Mouse (Mus musculus) Patski (cell line): ENCODE results near the gene Mrvi1. TPM values are rescaled to one million over a fixed set of nuclear protein-coding genes. Genes with fewer than 3 reads are reported as not detected.
A peak's percentile ranks its signal among the peaks of the same experiment; 100 is the strongest.

Source experiments
- ATAC-seq: fragments of 100-300 bp; one replicate; pipeline ENCODE4 v1.8.0; 2021
- CTCF ChIA-PET: fragments of 350-600 bp; sonication (Branson Sonifier 250); formaldehyde crosslinking; loops from one replicate; lab custom pipeline; 2022; ENCODE audit warnings: inconsistent platforms; lab: Charles Lee
- POLR2A ChIA-PET: fragments of 350-600 bp; sonication (Branson Sonifier 250); formaldehyde crosslinking; loops from one replicate; lab custom pipeline; 2022; ENCODE audit warnings: antibody characterized with exemption, inconsistent platforms; lab: Charles Lee
- DNase-seq: peaks from one replicate; pipeline ENCODE4 v3.0.0-alpha.2; 2011; ENCODE audit warnings: low read depth, low spot score
- H3K27me3 ChIP-seq: fragments of 371-371 bp; one replicate; pipeline ENCODE4 v1.5.1; 2021
- CTCF ChIP-seq: fragments of 100-300 bp; IDR thresholded peaks from one replicate; pipeline ENCODE4 v1.5.1; 2021
- in situ Hi-C: fragments of 300-500 bp; cut with MboI; formaldehyde crosslinking; loops from 3 replicates; pipeline ENCODE4 v1.11.1; 2018; ENCODE audit warnings: low pct_unique_long_range_greater_than_20kb, mixed read lengths
- polyA plus RNA-seq: library from polyadenylated mRNA; unstranded; gene quantifications from one replicate; pipeline ENCODE4 v1.2.3, GENCODE M21; 2021

Mrvi1 gene
- polyA plus RNA-seq, result 0.51 TPM

DNA sequence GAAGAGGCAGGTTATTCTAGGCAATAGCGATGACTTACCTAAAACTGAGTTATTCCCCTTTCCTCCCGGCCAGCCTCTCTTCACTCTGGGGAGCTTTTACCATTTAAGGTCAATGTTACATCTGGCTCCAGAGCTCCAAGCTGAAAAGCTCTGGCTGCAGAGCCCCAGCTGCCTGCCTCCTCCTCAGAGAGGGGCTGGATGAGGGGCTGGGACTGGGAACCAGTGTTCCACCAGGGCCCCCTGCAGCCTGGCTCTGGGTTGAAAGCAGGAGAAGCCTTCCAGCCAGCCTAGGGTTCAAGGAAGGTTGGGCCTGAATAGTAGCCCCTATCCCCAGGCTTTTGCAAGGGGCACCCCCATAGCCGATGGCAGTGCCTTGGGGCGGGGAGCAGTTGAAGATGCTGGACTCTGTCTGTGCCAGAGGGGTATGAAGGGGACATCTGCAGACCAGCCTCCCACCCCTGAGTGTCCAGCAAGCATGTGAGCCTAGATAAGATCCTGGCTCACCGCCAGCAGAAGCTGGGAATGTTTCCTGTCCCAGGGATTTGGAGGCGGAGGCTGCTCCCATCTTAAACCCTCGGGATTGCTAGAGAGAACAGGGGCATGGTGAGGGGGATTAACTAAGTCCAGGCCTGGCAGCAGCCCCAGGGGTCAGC lies at the start of gene Mrvi1:
Gene Mrvi1 (minus strand): TSS at position 409 of the 653 bp plus-strand sequence.
- POLR2A ChIA-PET, result no interaction called here
- TF ChIP-seq CTCF, result no peak

DNA sequence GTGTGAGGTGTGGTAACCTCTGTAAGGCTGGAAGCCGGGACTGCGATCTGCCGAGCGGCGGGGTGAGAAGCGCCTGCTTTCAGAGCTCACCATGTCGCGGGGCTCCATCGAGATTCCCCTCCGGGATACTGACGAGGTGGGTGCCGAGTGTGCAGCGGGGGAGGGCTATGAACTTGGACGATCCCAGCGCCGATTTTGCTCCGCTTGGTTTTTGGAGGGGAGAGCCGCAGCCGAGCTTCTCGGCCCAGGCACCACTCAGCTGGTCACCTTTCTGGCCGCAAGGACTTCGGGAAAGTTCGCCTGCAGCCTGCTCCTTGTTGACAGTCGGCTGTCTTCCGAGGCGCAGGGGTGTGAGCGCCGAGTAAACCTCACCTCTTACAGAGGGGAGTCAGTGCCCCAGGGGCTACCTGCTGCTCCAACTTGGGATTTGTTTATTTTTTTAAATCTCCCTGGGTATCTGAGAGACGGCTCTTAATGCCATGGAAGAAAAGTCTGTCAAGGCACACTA lies 46.8 kb upstream of the Mrvi1 start:
- ChIA-PET POLR2A (interaction anchor here (1.0 kb wide), 1 partner anchor 94 kb away, joined by 3 read pairs; no protein-coding TSS in a partner anchor), CTCF (interaction anchor here (0.9 to 1.7 kb wide), 3 partner anchors 20 to 522 kb away, joined by 3 to 6 read pairs (median 3); no protein-coding TSS in a partner anchor)
- in situ Hi-C loops, result no loop called here
- no peaks in the 10 kb centered on the region for H3K27me3 ChIP-seq
- DNase-seq, result no peak
- no peak for ATAC-seq
- no peak for TF ChIP-seq CTCF

More for the DNA sequence above, at the start of gene Mrvi1:
- in situ Hi-C loops, result no loop called here
- DNase-seq (no peak), ATAC-seq (no peak)
- H3K27me3 ChIP-seq, result no peaks in the 10 kb centered on the region
- CTCF ChIA-PET, result interaction anchor here (1.2 to 1.8 kb wide), 3 partner anchors 9 to 40 kb away, joined by 3 to 4 read pairs (median 3); no protein-coding TSS in a partner anchor

DNA sequence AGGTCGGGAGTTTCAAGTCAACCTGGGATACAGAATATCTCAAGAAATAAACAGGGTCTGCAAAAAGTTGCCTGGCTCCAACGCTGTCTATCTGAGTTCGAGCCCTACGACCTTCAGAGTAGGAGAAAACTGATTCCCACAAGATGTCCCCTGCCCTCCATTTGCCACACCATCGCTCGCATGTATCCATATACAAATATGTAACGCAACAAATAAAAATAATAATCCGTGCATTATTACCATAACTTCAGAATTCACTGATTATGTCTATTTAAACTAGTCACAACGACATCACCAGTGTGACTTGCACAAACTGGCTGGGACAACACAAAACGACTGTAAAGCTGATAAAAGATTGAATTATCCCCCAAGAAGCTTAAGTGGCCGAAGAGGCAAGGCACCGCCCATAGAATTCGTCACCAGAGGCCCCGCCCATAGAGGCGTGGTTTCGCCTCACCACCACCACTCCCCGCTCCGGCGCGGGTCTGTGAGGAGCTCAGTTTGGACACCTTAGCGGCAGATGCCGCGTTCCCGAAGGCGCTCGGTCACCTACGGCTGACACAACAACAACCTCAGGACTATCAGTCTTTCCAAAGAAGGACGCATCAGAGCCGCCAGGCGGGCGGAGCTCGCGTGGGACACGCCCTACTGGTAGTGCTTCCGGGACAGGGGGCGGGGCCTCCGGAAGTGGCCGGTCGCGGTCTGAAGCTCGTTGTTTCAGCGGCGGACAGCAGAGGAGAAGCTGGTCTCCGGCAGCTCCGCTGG lies 46.2 kb upstream of the Mrvi1 start, which contains the start of gene Ctr9:
Gene Ctr9 (plus strand): TSS at position 671 of the 765 bp plus-strand sequence.
- in situ Hi-C loops, result no loop called here
- CTCF ChIA-PET, result interaction anchor here (0.9 to 1.7 kb wide), 3 partner anchors 21 to 523 kb away, joined by 3 to 6 read pairs (median 3); no protein-coding TSS in a partner anchor
- no peaks in the 10 kb centered on the region for H3K27me3 ChIP-seq
- peak; percentile 87 for ATAC-seq
- POLR2A ChIA-PET, result interaction anchor here (1.0 kb wide), 1 partner anchor 95 kb away, joined by 3 read pairs; no protein-coding TSS in a partner anchor
- peak; percentile 61 for DNase-seq
- no peak for TF ChIP-seq CTCF

DNA sequence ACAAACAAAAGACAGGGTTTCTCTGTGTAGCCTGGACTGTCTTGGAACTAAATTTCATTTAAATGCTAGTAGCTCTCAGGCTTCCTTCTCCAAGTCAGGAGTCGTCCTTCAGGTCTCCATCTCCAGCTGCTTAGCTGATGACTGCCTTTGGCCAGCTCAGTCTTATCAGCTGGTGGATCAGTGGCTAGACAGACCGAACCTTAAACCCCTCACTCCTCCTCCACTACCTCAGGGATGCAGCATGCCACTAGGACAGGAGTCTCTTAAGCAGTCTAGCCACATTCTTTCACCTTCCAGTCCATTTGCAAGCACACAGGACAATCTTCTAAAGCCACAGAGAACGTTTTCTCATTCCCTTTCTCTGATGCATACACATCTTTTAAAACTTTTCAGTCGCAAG lies 42.7 kb upstream of the Mrvi1 start:
- TF ChIP-seq CTCF, result no peak
- ATAC-seq, result no peak
- no peak for DNase-seq
- in situ Hi-C loops, result no loop called here
- ChIA-PET CTCF (no interaction called here), POLR2A (interaction anchor here (0.6 kb wide), 1 partner anchor 414 kb away, joined by 4 read pairs; no protein-coding TSS in a partner anchor)
- no peaks in the 10 kb centered on the region for H3K27me3 ChIP-seq

DNA sequence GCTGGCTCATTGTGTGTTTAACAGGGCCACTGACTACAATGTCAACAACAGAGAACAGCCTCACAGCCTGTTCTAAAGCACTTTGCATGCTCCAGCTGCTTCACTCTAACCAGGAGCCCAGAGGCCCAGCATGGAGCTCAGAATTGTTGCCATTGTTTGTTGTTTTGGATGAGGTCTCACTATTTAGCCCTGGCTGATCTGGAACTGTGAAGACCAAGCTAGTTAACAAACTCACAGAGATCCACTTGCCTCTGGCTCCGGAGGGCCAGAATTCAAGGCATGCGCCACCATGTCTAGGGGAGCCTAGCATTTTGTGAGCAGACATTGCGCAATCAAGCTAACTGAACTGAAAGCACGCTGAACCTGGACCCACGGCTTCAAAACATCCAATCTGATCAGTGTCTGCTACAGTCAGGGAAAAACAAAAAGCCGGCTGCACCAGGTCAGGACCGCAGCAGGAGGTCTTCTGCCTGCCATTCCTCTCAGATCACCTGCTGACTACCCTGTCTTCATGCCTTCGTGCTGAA lies 41.9 kb upstream of the Mrvi1 start:
- no peak for ATAC-seq
- in situ Hi-C loops, result no loop called here
- ChIA-PET CTCF (no interaction called here), POLR2A (no interaction called here)
- no peaks in the 10 kb centered on the region for H3K27me3 ChIP-seq
- DNase-seq, result no peak
- TF ChIP-seq CTCF, result no peak

DNA sequence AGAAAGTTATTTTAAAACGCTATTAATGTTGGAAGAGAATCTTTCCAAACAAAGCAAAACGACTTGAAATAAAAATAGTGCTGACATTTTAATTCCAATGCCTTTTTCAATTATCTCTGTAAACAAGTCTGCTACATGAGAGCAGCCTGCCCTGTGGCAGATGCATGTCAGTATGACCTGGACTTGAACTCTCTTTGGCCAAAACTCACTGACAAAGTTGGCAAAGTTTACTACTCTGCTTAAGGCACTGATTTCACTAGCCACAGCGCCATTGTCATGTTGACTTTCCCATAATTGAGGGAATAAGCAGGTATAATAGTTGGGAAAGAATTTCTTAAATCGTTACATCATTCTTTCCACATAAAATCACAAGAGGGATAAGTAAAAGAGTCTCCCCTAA lies 38.6 kb upstream of the Mrvi1 start:
- no peak for DNase-seq
- ATAC-seq, result no peak
- CTCF ChIA-PET, result no interaction called here
- no peaks in the 10 kb centered on the region for H3K27me3 ChIP-seq
- in situ Hi-C loops, result no loop called here
- POLR2A ChIA-PET, result no interaction called here
- no peak for TF ChIP-seq CTCF

DNA sequence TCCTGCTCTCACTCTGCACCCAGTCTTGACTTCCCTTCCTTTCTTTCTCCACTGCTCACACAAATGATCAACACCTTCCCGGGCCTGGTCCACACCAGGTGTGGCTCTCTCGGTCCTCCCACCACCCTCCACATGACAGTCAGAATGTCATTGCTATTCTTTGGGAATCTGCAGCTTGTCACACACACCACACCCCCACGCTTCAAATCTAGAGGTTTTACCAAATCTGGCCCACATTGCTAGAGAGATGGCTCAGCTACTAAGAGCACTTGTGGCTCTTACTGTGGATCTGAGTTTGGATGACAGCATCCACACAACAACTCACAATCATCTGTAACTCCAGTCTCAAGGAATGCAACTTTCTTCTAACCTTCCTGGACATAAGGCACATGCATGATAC lies 34.7 kb upstream of the Mrvi1 start:
- CTCF ChIA-PET, result no interaction called here
- in situ Hi-C loops, result loop anchor here (5.0 kb wide), 3 partner anchors 40 to 290 kb away; no protein-coding TSS in a partner anchor
- POLR2A ChIA-PET, result no interaction called here
- no peaks in the 10 kb centered on the region for H3K27me3 ChIP-seq
- no peak for TF ChIP-seq CTCF
- DNase-seq (no peak), ATAC-seq (no peak)

DNA sequence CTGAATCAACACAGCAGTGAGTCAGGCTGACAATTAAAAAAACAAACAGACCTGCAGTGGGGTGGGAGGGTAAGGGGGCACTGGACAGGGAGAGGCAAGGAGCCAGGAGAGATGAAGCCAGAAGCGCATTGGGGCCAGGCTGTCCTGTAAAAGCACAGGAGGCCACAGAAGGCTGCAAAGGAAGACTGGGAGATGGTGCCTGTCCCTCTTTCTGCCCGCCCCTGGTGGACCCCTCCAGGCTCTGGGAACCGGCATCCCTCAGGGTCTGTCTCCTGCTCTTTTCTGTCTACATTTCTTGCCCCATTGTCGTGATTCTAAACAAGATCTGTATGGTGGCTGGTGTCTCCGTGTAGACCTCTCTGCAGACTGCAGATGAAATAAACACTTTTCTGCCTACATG lies 33.5 kb upstream of the Mrvi1 start:
- ATAC-seq (no peak), DNase-seq (no peak)
- ChIA-PET POLR2A (no interaction called here), CTCF (no interaction called here)
- TF ChIP-seq CTCF, result no peak
- no peaks in the 10 kb centered on the region for H3K27me3 ChIP-seq
- in situ Hi-C loops, result loop anchor here (5.0 kb wide), 3 partner anchors 38 to 288 kb away; no protein-coding TSS in a partner anchor

DNA sequence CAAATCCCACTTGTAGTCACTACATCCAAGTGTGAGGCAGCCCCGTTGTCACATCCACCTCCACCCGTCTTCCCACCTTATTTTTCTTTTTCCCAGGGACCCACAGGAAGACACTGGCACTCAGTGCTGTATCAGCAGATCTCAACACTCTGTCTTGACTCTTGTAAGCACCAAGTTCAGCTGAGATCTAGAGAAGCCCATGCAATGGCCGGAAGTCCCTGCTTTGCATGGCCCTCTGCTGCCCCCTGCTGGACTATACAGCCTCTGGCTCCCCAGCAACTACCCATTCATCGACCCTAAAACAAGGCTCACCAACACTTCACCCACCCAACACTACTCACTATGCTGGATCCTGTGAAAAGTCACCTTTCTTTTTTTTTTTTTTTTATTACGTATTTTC lies 32.6 kb upstream of the Mrvi1 start:
- in situ Hi-C loops, result loop anchor here (5.0 kb wide), 3 partner anchors 38 to 288 kb away; no protein-coding TSS in a partner anchor
- ATAC-seq (no peak), DNase-seq (no peak)
- H3K27me3 ChIP-seq, result no peaks in the 10 kb centered on the region
- peak; percentile 94 for TF ChIP-seq CTCF
- ChIA-PET CTCF (interaction anchor here (1.0 to 2.1 kb wide), 6 partner anchors 10 to 203 kb away, joined by 3 to 5 read pairs (median 4); no protein-coding TSS in a partner anchor), POLR2A (interaction anchor here (0.6 kb wide), 1 partner anchor 1299 kb away, joined by 3 read pairs; no protein-coding TSS in a partner anchor)

DNA sequence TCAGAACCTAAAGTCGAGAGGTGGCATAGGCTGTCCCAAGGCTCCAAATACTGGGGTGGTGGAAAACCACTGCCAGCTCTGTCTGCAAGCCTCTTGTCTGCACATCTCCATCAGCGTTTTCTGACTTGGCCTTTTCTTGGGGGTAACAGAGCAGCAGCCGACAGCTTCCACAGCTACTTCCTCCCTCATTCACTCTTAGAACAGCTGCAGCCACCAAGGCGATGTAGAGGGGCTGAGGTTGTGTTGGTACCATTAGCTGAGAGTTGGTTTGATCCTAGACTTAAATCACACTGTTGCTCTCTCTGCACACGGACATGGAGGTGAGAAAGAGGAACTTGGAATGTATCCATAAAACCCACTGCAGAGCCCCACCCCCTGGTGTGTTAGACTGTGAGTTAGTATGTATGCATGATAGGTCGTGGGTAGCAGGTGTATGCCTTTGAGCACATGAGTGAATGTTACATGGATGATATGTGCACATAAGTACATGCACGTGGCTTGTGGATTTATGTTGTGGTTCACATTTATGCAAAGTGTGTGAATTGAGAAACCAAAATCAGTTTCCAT lies 31.9 kb upstream of the Mrvi1 start:
- no peak for DNase-seq
- no peak for TF ChIP-seq CTCF
- POLR2A ChIA-PET, result no interaction called here
- in situ Hi-C loops, result no loop called here
- no peak for ATAC-seq
- CTCF ChIA-PET, result interaction anchor here (1.0 to 2.1 kb wide), 7 partner anchors 10 to 202 kb away, joined by 3 to 5 read pairs (median 3); no protein-coding TSS in a partner anchor
- no peaks in the 10 kb centered on the region for H3K27me3 ChIP-seq
